Mouse (Mus musculus): ENCODE measurements around the gene Ncf4. TPM values are rescaled to one million over a fixed set of nuclear protein-coding genes. Genes with fewer than 3 reads are reported as not detected.
A peak's percentile ranks its signal among the peaks of the same experiment; 100 is the strongest.
"Not testable (repeated sequence)": the region's sequence is repeated elsewhere in the genome, so short reads cannot be mapped to it uniquely, and the experiment has no call there.

The Ncf4 gene
- polyA plus RNA-seq, 1 experiment from 2014 or later: 6.0 TPM

GRCm38 (mm10) chr15:78239453-78239852 is 5.1 kb upstream of the Ncf4 start:
- Histone ChIP-seq H3K27me3 (ENCODE audit: poor library complexity, severe bottlenecking) (no peaks in the 10 kb centered on the region), H3K4me1 (no peaks in the 10 kb centered on the region), H3K27ac (no peak overlapping the region), H3K9me3 (no peaks in the 10 kb centered on the region), H3K36me3 (replicated peaks) (no peaks in the 10 kb centered on the region), H3K4me3 (no peak overlapping the region)
- 27% methylated on average over 10 of the region's 10 CpGs for WGBS
- DNase-seq (ENCODE audit: extremely low spot score, low spot score): peak; percentile 65

- 90% methylated on average over 14 of the region's 14 CpGs for WGBS
- H3K27me3 ChIP-seq (ENCODE audit: poor library complexity, severe bottlenecking): no peaks in the 10 kb centered on the region
- H3K36me3 ChIP-seq (replicated peaks): no peaks in the 10 kb centered on the region
- no peak overlapping the region for H3K27ac ChIP-seq
- H3K9me3 ChIP-seq: no peaks in the 10 kb centered on the region
- no peak for DNase-seq (ENCODE audit: extremely low spot score, low spot score)
- no peaks in the 10 kb centered on the region for H3K4me1 ChIP-seq
- no peak overlapping the region for H3K4me3 ChIP-seq
Observed at GRCm38 (mm10) chr15:78239956-78240617, 4.5 kb upstream of the Ncf4 start.

DNA sequence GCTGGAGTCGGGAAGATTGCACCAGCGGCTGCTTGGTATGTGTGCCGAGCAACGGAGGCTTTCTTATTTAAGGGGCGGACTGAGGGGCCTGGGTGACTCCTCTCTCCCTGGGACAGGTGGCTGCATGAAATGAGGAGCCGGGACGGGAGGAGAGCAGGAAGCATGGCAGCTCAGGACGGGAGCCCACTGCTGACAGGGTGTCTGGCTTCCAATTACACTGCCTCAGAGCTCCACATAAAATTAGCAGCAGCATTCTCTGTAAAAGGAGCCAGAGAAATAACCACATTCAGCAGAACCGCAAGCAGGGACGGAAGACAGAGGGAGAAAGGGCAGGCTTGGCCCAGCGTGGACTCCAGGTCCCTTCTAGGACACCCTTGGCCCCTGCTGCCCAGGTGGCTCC is 3.3 kb upstream of the Ncf4 start:
- Histone ChIP-seq H3K27ac (no peak overlapping the region), H3K4me3 (no peak overlapping the region), H3K9me3 (no peaks in the 10 kb centered on the region), H3K27me3 (ENCODE audit: poor library complexity, severe bottlenecking) (no peaks in the 10 kb centered on the region), H3K36me3 (replicated peaks) (no peaks in the 10 kb centered on the region), H3K4me1 (no peaks in the 10 kb centered on the region)
- 58% methylated on average over 11 of the region's 11 CpGs for WGBS
- no peak for DNase-seq (ENCODE audit: extremely low spot score, low spot score)

DNA sequence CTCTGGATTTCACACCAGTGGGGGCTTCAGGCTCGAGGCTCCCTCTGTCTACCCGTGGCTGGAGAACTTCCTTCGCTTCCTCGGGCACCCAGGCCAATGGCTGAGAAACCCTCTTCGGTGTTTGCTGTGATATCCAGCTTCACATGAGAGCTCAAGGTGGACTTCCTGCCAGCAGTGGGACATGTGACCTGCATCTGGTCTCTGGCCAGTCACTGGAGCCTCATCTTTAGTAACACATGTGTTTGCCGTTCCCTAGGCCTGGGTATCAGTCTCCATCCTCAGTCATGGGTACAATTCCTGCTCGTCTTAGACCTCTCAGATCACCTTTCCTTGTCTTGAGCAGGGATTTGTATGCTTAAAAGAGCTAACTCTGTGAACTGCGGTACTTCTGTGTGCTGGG is 1.5 kb upstream of the Ncf4 start:
- H3K9me3 ChIP-seq: no peaks in the 10 kb centered on the region
- no peaks in the 10 kb centered on the region for H3K27me3 ChIP-seq (ENCODE audit: poor library complexity, severe bottlenecking)
- WGBS: 81% methylated on average over 8 of the region's 8 CpGs
- H3K36me3 ChIP-seq (replicated peaks): no peaks in the 10 kb centered on the region
- no peak overlapping the region for H3K27ac ChIP-seq
- DNase-seq (ENCODE audit: extremely low spot score, low spot score): no peak
- no peak overlapping the region for H3K4me3 ChIP-seq
- H3K4me1 ChIP-seq: no peaks in the 10 kb centered on the region

DNA sequence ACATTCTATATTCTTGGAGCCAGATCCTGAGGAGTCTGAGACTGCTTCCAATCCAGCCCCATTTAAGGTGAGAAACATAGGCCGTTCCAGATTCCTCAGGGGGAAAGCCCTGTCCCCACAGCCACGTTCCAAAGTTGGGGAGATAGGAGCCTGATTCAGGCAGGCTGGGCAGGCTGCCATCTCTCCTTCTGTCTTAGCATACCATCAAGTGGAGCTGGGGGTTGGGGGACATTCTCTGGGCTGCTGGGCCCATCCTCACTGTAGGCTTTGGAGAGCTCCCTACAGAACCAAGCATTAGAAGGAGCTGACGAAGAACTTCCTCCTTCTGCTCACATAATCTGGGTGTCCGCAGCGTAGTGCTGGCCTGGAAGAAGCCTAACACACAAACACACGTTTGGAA is 827 bp upstream of the Ncf4 start:
- Histone ChIP-seq H3K36me3 (replicated peaks) (no peaks in the 10 kb centered on the region), H3K9me3 (no peaks in the 10 kb centered on the region), H3K27me3 (ENCODE audit: poor library complexity, severe bottlenecking) (no peaks in the 10 kb centered on the region), H3K4me1 (no peaks in the 10 kb centered on the region), H3K27ac (no peak overlapping the region), H3K4me3 (no peak overlapping the region)
- no peak for DNase-seq (ENCODE audit: extremely low spot score, low spot score)
- 75% methylated on average over 6 of the region's 6 CpGs for WGBS

GRCm38 (mm10) chr15:78246143-78247116 is 1.8 kb downstream of the Ncf4 start:
- Histone ChIP-seq H3K4me1 (no peaks in the 10 kb centered on the region), H3K9me3 (no peaks in the 10 kb centered on the region), H3K4me3 (no peak overlapping the region), H3K36me3 (replicated peaks) (no peaks in the 10 kb centered on the region), H3K27ac (no peak overlapping the region), H3K27me3 (ENCODE audit: poor library complexity, severe bottlenecking) (no peaks in the 10 kb centered on the region)
- WGBS: 84% methylated on average over 18 of the region's 18 CpGs
- no peak for DNase-seq (ENCODE audit: extremely low spot score, low spot score)

- no peak overlapping the region for H3K27ac ChIP-seq
- H3K9me3 ChIP-seq: no peaks in the 10 kb centered on the region
- H3K27me3 ChIP-seq (ENCODE audit: poor library complexity, severe bottlenecking): no peaks in the 10 kb centered on the region
- H3K4me3 ChIP-seq: no peak overlapping the region
- 67% methylated on average over 2 of the region's 2 CpGs for WGBS
- no peak for DNase-seq (ENCODE audit: extremely low spot score, low spot score)
- H3K36me3 ChIP-seq (replicated peaks): no peaks in the 10 kb centered on the region
- H3K4me1 ChIP-seq: no peaks in the 10 kb centered on the region
Observed at GRCm38 (mm10) chr15:78247659-78248058, 3.1 kb downstream of the Ncf4 start.

GRCm38 (mm10) chr15:78248410-78248809 is 3.8 kb downstream of the Ncf4 start:
- Histone ChIP-seq H3K4me3 (no peak overlapping the region), H3K27ac (no peak overlapping the region), H3K4me1 (no peaks in the 10 kb centered on the region), H3K36me3 (replicated peaks) (no peaks in the 10 kb centered on the region), H3K27me3 (ENCODE audit: poor library complexity, severe bottlenecking) (no peaks in the 10 kb centered on the region), H3K9me3 (no peaks in the 10 kb centered on the region)
- no peak for DNase-seq (ENCODE audit: extremely low spot score, low spot score)
- WGBS: 86% methylated on average over 3 of the region's 3 CpGs

GRCm38 (mm10) chr15:78254751-78255150 is 10.2 kb downstream of the Ncf4 start:
- DNase-seq (ENCODE audit: extremely low spot score, low spot score): peak; percentile 48
- Histone ChIP-seq H3K27ac (no peak overlapping the region), H3K36me3 (replicated peaks) (no peaks in the 10 kb centered on the region), H3K9me3 (no peaks in the 10 kb centered on the region), H3K27me3 (ENCODE audit: poor library complexity, severe bottlenecking) (peaks cover 19% of the 10 kb centered on the region), H3K4me3 (peak overlapping the region; percentile 23; the same call in 1 of the 2 replicates), H3K4me1 (peaks cover 3% of the 10 kb centered on the region; the same call in 1 of the 2 replicates)
- WGBS: 19% methylated on average over 20 of the region's 20 CpGs

GRCm38 (mm10) chr15:78256602-78257259 is 12.1 kb downstream of the Ncf4 start:
- not testable (repeated sequence) for H3K4me3 ChIP-seq; H3K36me3 ChIP-seq (replicated peaks); H3K4me1 ChIP-seq; H3K27ac ChIP-seq; DNase-seq (ENCODE audit: extremely low spot score, low spot score); H3K9me3 ChIP-seq
- H3K27me3 ChIP-seq (ENCODE audit: poor library complexity, severe bottlenecking): peaks cover 19% of the 10 kb centered on the region

DNA sequence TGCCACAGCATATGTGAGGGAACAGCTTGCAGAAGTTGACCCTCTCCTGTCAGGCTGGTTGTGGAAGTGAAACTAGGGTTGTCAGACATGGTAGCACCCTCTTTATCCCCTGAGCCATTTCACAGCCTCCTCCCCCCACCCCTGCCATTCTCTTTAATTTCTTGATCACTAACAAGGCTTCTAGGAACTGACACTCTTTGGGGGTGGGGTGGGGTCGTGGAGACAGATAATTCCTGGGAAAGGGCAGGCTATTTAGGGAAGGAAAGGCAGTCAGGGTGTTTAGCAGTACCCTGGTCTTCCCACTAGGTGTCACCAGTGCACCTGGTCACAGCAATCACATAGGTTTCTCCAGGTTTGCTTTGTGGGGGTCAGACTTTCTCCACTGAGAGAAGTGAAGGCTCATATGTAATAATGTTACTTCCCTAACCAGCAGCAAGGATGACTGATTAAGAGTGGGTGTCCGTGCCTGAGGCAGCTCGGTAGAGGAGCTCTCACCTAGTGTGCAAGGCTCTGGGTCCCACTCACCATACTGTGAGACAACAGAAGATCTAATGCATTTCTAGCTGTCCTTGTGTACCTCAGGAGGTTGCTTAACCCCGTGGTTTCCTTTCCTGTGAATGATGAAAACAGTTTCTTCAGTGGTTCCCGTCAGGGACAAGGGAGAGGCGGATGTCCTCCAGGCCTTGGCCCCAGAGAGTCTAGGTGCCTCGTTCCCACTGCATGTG is 12.9 kb downstream of the Ncf4 start:
- H3K27me3 ChIP-seq (ENCODE audit: poor library complexity, severe bottlenecking): peaks cover 19% of the 10 kb centered on the region
- WGBS: 47% methylated on average over 7 of the region's 7 CpGs
- no peaks in the 10 kb centered on the region for H3K36me3 ChIP-seq (replicated peaks)
- H3K4me3 ChIP-seq: no peak overlapping the region
- peak; percentile 58 for DNase-seq (ENCODE audit: extremely low spot score, low spot score)
- no peak overlapping the region for H3K27ac ChIP-seq
- no peaks in the 10 kb centered on the region for H3K9me3 ChIP-seq
- H3K4me1 ChIP-seq: peaks cover 3% of the 10 kb centered on the region; the same call in 1 of the 2 replicates

GRCm38 (mm10) chr15:78258246-78258865 is 13.8 kb downstream of the Ncf4 start:
- WGBS: 83% methylated on average over 10 of the region's 10 CpGs
- Histone ChIP-seq H3K27ac (no peak overlapping the region), H3K4me3 (no peak overlapping the region), H3K4me1 (peaks cover 3% of the 10 kb centered on the region; the same call in 1 of the 2 replicates), H3K9me3 (no peaks in the 10 kb centered on the region), H3K36me3 (replicated peaks) (no peaks in the 10 kb centered on the region), H3K27me3 (ENCODE audit: poor library complexity, severe bottlenecking) (peaks cover 19% of the 10 kb centered on the region)
- no peak for DNase-seq (ENCODE audit: extremely low spot score, low spot score)
